Mouse (Mus musculus): ENCODE measurements around the gene Znhit1. TPM values are rescaled to one million over a fixed set of nuclear protein-coding genes. Genes with fewer than 3 reads are reported as not detected.

Gene Znhit1
- polyA plus RNA-seq, 1 experiment from 2014 or later: 83.5 TPM

DNA sequence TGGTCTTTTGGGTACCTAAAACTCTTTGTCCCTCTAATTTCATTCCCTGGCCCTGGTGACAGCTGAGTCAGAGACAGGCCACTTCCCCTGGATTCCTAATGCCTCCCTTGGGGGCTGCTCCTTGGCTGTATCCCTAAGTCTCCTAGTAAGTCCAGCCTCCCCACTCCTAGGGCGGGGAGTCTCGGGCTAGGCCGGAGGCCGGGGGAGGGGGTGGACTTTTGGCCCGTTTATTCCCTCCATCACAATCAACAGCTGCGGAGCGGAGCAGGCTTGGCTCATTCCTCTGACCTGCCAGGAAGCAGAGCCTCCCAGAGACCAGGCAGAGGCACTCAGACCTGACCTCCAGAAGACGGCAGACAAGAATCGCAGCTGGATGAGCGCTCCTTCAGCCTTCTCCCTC is 20.2 kb downstream of the Znhit1 start:
- Histone ChIP-seq H3K36me3 (ENCODE audit: control insufficient read depth, insufficient read depth, low read length) (peaks cover 37% of the 10 kb centered on the region), H3K4me1 (ENCODE audit: control insufficient read depth in 2 of 2, insufficient read depth in 2 of 2, low read length in 2 of 2) (peaks cover 14 to 30% of the 10 kb centered on the region in 2 experiments), H3K9me3 (ENCODE audit: control insufficient read depth, low read length) (no peaks in the 10 kb centered on the region), H3K27ac (replicated peaks in 1 of 2; ENCODE audit: control insufficient read depth in 1 of 2, insufficient read depth in 1 of 2, low read depth in 2 of 2, low read length in 2 of 2) (peak overlapping the region; percentile 37 to 65; a peak in 2 of 4 replicates), H3K27me3 (ENCODE audit: control insufficient read depth, insufficient read depth, low read length) (no peaks in the 10 kb centered on the region), H3K9ac (ENCODE audit: low read length) (no peak overlapping the region), H3K4me3 (ENCODE audit: control insufficient read depth in 1 of 2, insufficient read depth in 1 of 2, low read depth in 1 of 2, low read length in 2 of 2) (no peak overlapping the region), H3K4me2 (ENCODE audit: low read length) (no peak overlapping the region)
- 43% methylated on average over 10 of the region's 10 CpGs for WGBS
- ATAC-seq (ENCODE audit: insufficient number of reproducible peaks, insufficient read depth, low FRiP score, low read depth): peak; percentile 38; the same call in 1 of the 2 replicates

DNA sequence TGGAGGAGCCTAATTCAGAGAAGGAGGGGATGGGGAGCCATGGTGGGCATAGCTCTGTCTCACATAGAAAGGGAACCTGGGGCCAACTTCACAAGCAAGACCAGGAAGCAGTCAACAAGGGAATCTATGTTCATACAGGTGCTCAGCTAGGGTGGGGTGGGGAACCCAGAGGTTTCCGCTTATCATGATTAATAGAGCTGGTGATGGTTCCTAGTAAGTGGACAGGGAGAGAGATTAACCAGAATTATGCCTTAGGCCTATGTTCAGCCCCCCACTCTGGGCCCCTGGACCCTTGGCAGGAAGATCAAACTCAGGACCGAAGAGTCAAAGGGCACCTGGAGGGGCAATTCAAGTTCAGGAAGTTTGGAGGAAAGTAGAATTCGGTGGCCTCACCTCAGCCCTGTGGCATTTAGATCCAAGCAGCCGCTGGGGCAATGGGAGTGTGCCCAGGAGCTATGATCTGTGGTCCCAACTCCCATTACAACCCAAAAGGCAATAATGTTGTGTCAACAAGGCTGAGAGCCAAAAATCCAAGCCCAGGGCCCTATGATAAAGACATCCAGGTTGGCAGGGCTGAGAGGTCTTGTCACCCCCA is 20.9 kb downstream of the Znhit1 start:
- Histone ChIP-seq H3K4me3 (ENCODE audit: control insufficient read depth in 1 of 2, insufficient read depth in 1 of 2, low read depth in 1 of 2, low read length in 2 of 2) (no peak overlapping the region), H3K27ac (replicated peaks in 1 of 2; ENCODE audit: control insufficient read depth in 1 of 2, insufficient read depth in 1 of 2, low read depth in 2 of 2, low read length in 2 of 2) (peak overlapping the region; percentile 59 to 65), H3K9ac (ENCODE audit: low read length) (no peak overlapping the region), H3K36me3 (ENCODE audit: control insufficient read depth, insufficient read depth, low read length) (peaks cover 37% of the 10 kb centered on the region), H3K27me3 (ENCODE audit: control insufficient read depth, insufficient read depth, low read length) (no peaks in the 10 kb centered on the region), H3K9me3 (ENCODE audit: control insufficient read depth, low read length) (no peaks in the 10 kb centered on the region), H3K4me2 (ENCODE audit: low read length) (no peak overlapping the region), H3K4me1 (ENCODE audit: control insufficient read depth in 2 of 2, insufficient read depth in 2 of 2, low read length in 2 of 2) (peaks cover 14 to 30% of the 10 kb centered on the region in 2 experiments)
- no peak for ATAC-seq (ENCODE audit: insufficient number of reproducible peaks, insufficient read depth, low FRiP score, low read depth)
- 84% methylated on average over 4 of the region's 4 CpGs for WGBS

DNA sequence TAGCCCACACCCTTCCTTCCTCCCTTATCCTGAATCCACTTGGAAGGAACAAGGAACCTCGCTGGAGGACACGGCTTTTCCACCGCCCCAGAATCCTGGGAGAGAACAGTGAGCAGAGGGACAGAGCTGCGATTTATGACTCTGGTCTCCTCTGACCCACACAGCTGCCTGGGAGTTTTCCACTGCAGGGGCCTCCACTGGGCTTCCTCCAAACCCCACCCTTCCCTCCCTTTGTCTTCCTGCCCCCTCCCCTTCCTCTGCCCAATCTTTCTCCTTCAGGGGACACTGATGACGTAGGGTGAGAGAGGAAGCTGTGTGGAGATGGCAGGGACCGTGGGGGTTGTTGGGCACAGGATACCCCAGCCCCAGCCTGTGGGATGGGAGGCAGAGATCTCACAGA is 21.5 kb downstream of the Znhit1 start, which contains the start of gene Cldn15:
Gene Cldn15 (plus strand): TSS at position 286 of the 400 bp plus-strand sequence.
- no peak within 1 kb of the TSS for H3K4me2 ChIP-seq (ENCODE audit: low read length)
- peaks cover 17 to 34% of the 10 kb centered on the region in 2 experiments for H3K4me1 ChIP-seq (ENCODE audit: control insufficient read depth in 2 of 2, insufficient read depth in 2 of 2, low read length in 2 of 2)
- H3K9me3 ChIP-seq (ENCODE audit: control insufficient read depth, low read length): no peaks in the 10 kb centered on the region
- H3K27ac ChIP-seq (replicated peaks in 1 of 2; ENCODE audit: control insufficient read depth in 1 of 2, insufficient read depth in 1 of 2, low read depth in 2 of 2, low read length in 2 of 2): peak within 1 kb of the TSS; percentile 65 to 79
- H3K4me3 ChIP-seq (ENCODE audit: control insufficient read depth in 1 of 2, insufficient read depth in 1 of 2, low read depth in 1 of 2, low read length in 2 of 2): no peak within 1 kb of the TSS
- 59% methylated on average over 6 of the region's 6 CpGs for WGBS
- peak within 1 kb of the TSS; percentile 12; the same call in 1 of the 2 replicates for H3K9ac ChIP-seq (ENCODE audit: low read length)
- H3K27me3 ChIP-seq (ENCODE audit: control insufficient read depth, insufficient read depth, low read length): no peaks in the 10 kb centered on the region
- H3K36me3 ChIP-seq (ENCODE audit: control insufficient read depth, insufficient read depth, low read length): peaks cover 37% of the 10 kb centered on the region
- peak; percentile 24; the same call in 1 of the 2 replicates for ATAC-seq (ENCODE audit: insufficient number of reproducible peaks, insufficient read depth, low FRiP score, low read depth)

DNA sequence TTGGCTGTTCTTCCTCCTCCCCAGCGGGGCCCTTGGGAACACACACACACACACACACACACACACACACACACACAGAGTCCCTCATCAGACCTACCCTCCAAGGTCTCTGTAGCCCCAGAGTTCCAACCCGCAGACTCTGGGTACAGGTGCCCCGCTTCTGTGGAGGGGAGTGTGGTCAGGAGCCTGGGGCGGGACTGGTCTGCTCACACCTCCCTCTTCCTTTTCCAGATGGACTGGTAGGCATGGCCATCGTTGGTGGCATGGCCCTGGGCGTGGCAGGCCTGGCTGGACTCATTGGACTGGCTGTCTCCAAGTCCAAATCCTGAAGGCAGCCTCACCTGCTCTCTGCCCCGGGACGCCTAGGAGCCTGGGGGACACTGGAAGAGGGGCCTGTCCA is 22.1 kb downstream of the Znhit1 start:
- Histone ChIP-seq H3K9me3 (ENCODE audit: control insufficient read depth, low read length) (no peaks in the 10 kb centered on the region), H3K4me2 (ENCODE audit: low read length) (no peak overlapping the region), H3K36me3 (ENCODE audit: control insufficient read depth, insufficient read depth, low read length) (peaks cover 37% of the 10 kb centered on the region), H3K27me3 (ENCODE audit: control insufficient read depth, insufficient read depth, low read length) (no peaks in the 10 kb centered on the region), H3K9ac (ENCODE audit: low read length) (peak overlapping the region; percentile 12; the same call in 1 of the 2 replicates), H3K4me1 (ENCODE audit: control insufficient read depth in 2 of 2, insufficient read depth in 2 of 2, low read length in 2 of 2) (peaks cover 17 to 36% of the 10 kb centered on the region in 2 experiments), H3K4me3 (ENCODE audit: control insufficient read depth in 1 of 2, insufficient read depth in 1 of 2, low read depth in 1 of 2, low read length in 2 of 2) (no peak overlapping the region), H3K27ac (replicated peaks in 1 of 2; ENCODE audit: control insufficient read depth in 1 of 2, insufficient read depth in 1 of 2, low read depth in 2 of 2, low read length in 2 of 2) (peak overlapping the region; percentile 65 to 79)
- 80% methylated on average over 8 of the region's 8 CpGs for WGBS
- no peak for ATAC-seq (ENCODE audit: insufficient number of reproducible peaks, insufficient read depth, low FRiP score, low read depth)

DNA sequence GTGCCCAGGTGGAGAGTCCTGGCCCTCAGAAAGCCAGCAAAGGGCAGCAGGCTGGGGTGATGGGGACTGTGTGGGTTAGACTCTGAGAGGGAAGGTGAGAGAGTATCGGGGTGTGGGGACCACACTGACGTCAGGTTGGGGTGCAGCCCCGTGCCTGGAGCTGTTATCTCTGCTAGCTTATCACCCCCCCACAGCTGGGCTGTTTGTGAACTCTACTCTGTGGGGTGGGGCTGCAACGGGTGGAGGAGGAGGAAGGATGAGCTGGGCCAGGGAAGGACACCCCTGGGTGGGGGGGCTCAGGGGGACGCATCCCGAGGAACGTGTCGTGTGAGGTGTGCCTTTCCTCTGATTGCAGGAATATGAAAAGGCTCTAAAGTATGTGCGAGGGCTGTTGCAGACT is 22.6 kb downstream of the Znhit1 start:
- 72% methylated on average over 9 of the region's 9 CpGs for WGBS
- H3K4me2 ChIP-seq (ENCODE audit: low read length): no peak overlapping the region
- H3K27ac ChIP-seq (replicated peaks in 1 of 2; ENCODE audit: control insufficient read depth in 1 of 2, insufficient read depth in 1 of 2, low read depth in 2 of 2, low read length in 2 of 2): peak overlapping the region in 1 of 2 experiments; percentile 65; a peak in 1 of 4 replicates
- peaks cover 37% of the 10 kb centered on the region for H3K36me3 ChIP-seq (ENCODE audit: control insufficient read depth, insufficient read depth, low read length)
- no peaks in the 10 kb centered on the region for H3K27me3 ChIP-seq (ENCODE audit: control insufficient read depth, insufficient read depth, low read length)
- ATAC-seq (ENCODE audit: insufficient number of reproducible peaks, insufficient read depth, low FRiP score, low read depth): no peak
- peaks cover 17 to 36% of the 10 kb centered on the region in 2 experiments for H3K4me1 ChIP-seq (ENCODE audit: control insufficient read depth in 2 of 2, insufficient read depth in 2 of 2, low read length in 2 of 2)
- no peaks in the 10 kb centered on the region for H3K9me3 ChIP-seq (ENCODE audit: control insufficient read depth, low read length)
- no peak overlapping the region for H3K4me3 ChIP-seq (ENCODE audit: control insufficient read depth in 1 of 2, insufficient read depth in 1 of 2, low read depth in 1 of 2, low read length in 2 of 2)
- H3K9ac ChIP-seq (ENCODE audit: low read length): no peak overlapping the region

DNA sequence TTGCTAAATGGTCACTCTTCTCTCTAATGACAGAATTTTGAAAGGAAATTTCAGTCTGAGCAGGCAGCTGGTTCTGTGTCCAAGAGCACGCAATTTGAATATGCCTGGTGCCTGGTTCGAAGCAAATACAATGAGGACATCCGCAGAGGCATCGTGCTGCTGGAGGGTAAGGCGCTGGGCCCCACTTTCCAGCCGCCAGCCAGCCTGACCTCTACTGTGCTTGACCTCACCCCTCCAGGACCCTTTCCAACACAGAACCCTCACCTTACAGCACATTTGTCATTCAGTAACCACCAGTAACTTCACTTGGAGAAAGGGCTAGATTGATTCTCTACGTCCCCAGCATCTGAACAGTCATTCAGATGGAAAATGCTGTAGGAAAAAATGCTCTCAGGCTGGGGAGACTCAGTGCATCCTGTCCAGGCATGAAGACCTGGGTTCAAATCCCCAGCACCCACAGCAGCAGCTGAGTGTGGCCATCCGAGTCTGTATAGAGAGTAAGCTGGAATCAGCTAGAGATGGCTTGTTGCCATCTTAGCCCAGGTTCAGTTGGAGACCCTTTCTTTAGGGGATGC is 24.8 kb downstream of the Znhit1 start:
- no peak for ATAC-seq (ENCODE audit: insufficient number of reproducible peaks, insufficient read depth, low FRiP score, low read depth)
- Histone ChIP-seq H3K4me2 (ENCODE audit: low read length) (peak overlapping the region; percentile 80), H3K27ac (replicated peaks in 1 of 2; ENCODE audit: control insufficient read depth in 1 of 2, insufficient read depth in 1 of 2, low read depth in 2 of 2, low read length in 2 of 2) (no peak overlapping the region), H3K4me1 (ENCODE audit: control insufficient read depth in 2 of 2, insufficient read depth in 2 of 2, low read length in 2 of 2) (peaks cover 17 to 36% of the 10 kb centered on the region in 2 experiments), H3K27me3 (ENCODE audit: control insufficient read depth, insufficient read depth, low read length) (no peaks in the 10 kb centered on the region), H3K36me3 (ENCODE audit: control insufficient read depth, insufficient read depth, low read length) (peaks cover 37% of the 10 kb centered on the region), H3K4me3 (ENCODE audit: control insufficient read depth in 1 of 2, insufficient read depth in 1 of 2, low read depth in 1 of 2, low read length in 2 of 2) (peak overlapping the region; percentile 68 to 94; a peak in 3 of 4 replicates), H3K9ac (ENCODE audit: low read length) (peak overlapping the region; percentile 82), H3K9me3 (ENCODE audit: control insufficient read depth, low read length) (no peaks in the 10 kb centered on the region)
- 76% methylated on average over 8 of the region's 8 CpGs for WGBS

DNA sequence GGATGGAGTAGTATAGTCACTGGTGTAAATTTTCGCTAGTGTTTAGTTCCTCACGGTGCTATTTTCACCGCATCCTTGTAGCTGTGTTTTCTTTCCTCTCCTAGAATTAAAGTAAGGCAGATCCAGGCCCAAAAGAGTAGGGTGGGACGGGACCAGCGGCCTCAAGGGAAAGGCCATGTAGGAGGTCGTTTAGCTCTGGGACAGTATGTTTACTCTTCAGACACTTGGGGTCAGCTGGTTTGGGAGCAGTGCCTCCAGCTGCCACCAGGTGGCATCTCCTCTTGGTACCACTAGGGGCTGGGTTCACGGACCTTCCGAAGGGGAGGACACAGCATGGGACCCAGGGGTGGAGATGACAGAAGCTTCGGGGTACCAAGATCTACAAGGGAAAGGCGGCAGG is 25.3 kb downstream of the Znhit1 start:
- Histone ChIP-seq H3K4me1 (ENCODE audit: control insufficient read depth in 2 of 2, insufficient read depth in 2 of 2, low read length in 2 of 2) (peaks cover 15 to 36% of the 10 kb centered on the region in 2 experiments), H3K36me3 (ENCODE audit: control insufficient read depth, insufficient read depth, low read length) (peaks cover 37% of the 10 kb centered on the region), H3K27ac (replicated peaks in 1 of 2; ENCODE audit: control insufficient read depth in 1 of 2, insufficient read depth in 1 of 2, low read depth in 2 of 2, low read length in 2 of 2) (peak overlapping the region; percentile 78 to 82), H3K27me3 (ENCODE audit: control insufficient read depth, insufficient read depth, low read length) (no peaks in the 10 kb centered on the region), H3K9ac (ENCODE audit: low read length) (peak overlapping the region; percentile 82), H3K4me3 (ENCODE audit: control insufficient read depth in 1 of 2, insufficient read depth in 1 of 2, low read depth in 1 of 2, low read length in 2 of 2) (peak overlapping the region; percentile 68 to 94), H3K4me2 (ENCODE audit: low read length) (peak overlapping the region; percentile 80), H3K9me3 (ENCODE audit: control insufficient read depth, low read length) (no peaks in the 10 kb centered on the region)
- ATAC-seq (ENCODE audit: insufficient number of reproducible peaks, insufficient read depth, low FRiP score, low read depth): no peak
- WGBS: 3% methylated on average over 10 of the region's 10 CpGs
